ENCODE assay signal across 12 mouse cellular contexts in the genomic region with DNA sequence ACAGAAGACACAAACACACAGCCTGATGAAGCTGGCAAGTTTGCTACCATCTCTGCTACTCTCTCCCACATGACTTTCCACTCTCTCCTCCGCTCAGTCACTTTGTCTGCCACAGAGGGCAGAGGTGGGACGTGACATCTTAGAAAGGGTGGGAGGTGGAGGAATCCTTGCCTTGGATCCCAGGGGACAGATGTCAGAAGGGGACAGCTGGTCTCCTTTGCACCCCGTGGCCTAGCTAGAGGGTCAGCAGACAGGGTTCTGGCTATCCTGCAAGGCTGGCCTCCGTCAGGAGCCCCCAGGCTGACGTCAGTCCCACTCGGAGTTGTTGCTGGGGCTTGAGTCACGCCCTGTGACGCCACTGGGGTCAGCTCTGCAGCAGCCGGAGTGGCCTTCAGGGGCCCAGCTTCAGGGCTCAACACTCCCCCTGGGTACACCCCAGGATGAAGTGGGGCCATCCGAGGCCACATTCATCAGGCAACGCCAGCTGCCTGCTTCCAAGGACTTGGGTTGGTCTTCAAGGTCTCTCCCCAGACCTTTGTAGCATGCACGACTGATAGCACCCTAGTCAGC. TPM values are rescaled to one million over a fixed set of nuclear protein-coding genes. Genes with fewer than 3 reads are reported as not detected.
DNase-seq lines count a peak whose midpoint lies in the region; ATAC-seq and TF ChIP-seq lines count a peak whose summit lies in the region.
"Had no signal": no experiment of that assay in that cellular context is flagged by ENCODE, and none has a peak within 500 bp of the region (broad histone marks: within the 10 kb centered on the region; RNA-seq: fewer than 3 reads in every experiment).

No protein-coding gene starts in this region.

- 42% methylated on average over 12 of the region's 12 CpGs for WGBS in kidney, embryonic 16.5 days

- H3K4me1 ChIP-seq in kidney, embryonic 16.5 days (ENCODE audit: insufficient read depth, low read length), result peaks cover 6% of the 10 kb centered on the region; the same call in 1 of the 2 replicates

- H3K27me3 ChIP-seq in kidney, embryonic 16.5 days (ENCODE audit: insufficient read depth, low read length), result no peaks in the 10 kb centered on the region
- no peaks in the 10 kb centered on the region for H3K27me3 ChIP-seq in myocyte (ENCODE audit: control insufficient read depth, insufficient read depth, insufficient read length)

- no peak overlapping the region for H3K4me2 ChIP-seq in kidney, embryonic 16.5 days (replicated peaks; ENCODE audit: low read depth, low read length)
- peak overlapping the region; percentile 30 for H3K4me2 ChIP-seq in myocyte (ENCODE audit: low read depth)
- H3K4me2 ChIP-seq: liver, embryonic 11.5 days had no signal

- no peak overlapping the region for H3K4me3 ChIP-seq in gastrocnemius, adult 2 months
- H3K4me3 ChIP-seq in kidney, embryonic 16.5 days (ENCODE audit: low read length), result no peak overlapping the region
- H3K4me3 ChIP-seq in myocyte, result no peak overlapping the region

- no peak for ATAC-seq in kidney, embryonic 16.5 days (ENCODE audit: low FRiP score, low TSS enrichment)
- no peak for ATAC-seq in cerebellum, adult (ENCODE audit: insufficient number of reproducible peaks, low FRiP score, low TSS enrichment)

- H3K79me2 ChIP-seq in myocyte (ENCODE audit: control insufficient read depth, insufficient read depth), result peaks cover 3% of the 10 kb centered on the region

- peak; percentile 63 for DNase-seq in gastrocnemius, adult 2 months
- no peak for DNase-seq in gastrocnemius, postnatal 4 days (ENCODE audit: low spot score in 2 of 2)
- peak; percentile 62 for DNase-seq in kidney, postnatal 10 days
- peak; percentile 89 for DNase-seq in adrenal gland, postnatal 10 days
- no peak for DNase-seq in thymus, postnatal 25 days
- DNase-seq: cerebellum, adult 9-11 months; right cerebral cortex, postnatal 14 days had no signal

- H3K27ac ChIP-seq in gastrocnemius, adult 2 months, result peak overlapping the region; percentile 86
- no peak overlapping the region for H3K27ac ChIP-seq in kidney, embryonic 16.5 days (ENCODE audit: low read length)
- H3K27ac ChIP-seq: macrophage had no signal

- TF ChIP-seq CTCF in gastrocnemius, adult 2 months (IDR thresholded peaks at IDR 0.05), result no peak

- no peak for TF ChIP-seq POLR2A in myocyte (IDR thresholded peaks at IDR 0.05; ENCODE audit: insufficient read length, low read depth)

- intact Hi-C loops in gastrocnemius, adult 2 months (cut with DNase I), result no loop called here

- H3K36me3 ChIP-seq in kidney, embryonic 16.5 days (ENCODE audit: insufficient read depth, low read length), result no peaks in the 10 kb centered on the region
- no peaks in the 10 kb centered on the region for H3K36me3 ChIP-seq in myocyte (ENCODE audit: control insufficient read depth, insufficient read depth)

- H3K9ac ChIP-seq in kidney, embryonic 16.5 days (replicated peaks; ENCODE audit: low read length), result no peak overlapping the region

- H3ac ChIP-seq in myocyte (ENCODE audit: control insufficient read depth, insufficient read length), result no peak overlapping the region

- no peaks in the 10 kb centered on the region for H3K9me3 ChIP-seq in kidney, embryonic 16.5 days (ENCODE audit: low read length)

TF ChIP-seq in myocyte, 11 proteins besides CTCF, POLR2A, EP300 and RAD21:
- no peak for TF ChIP-seq SRF (IDR thresholded peaks at IDR 0.05; ENCODE audit: control insufficient read depth, insufficient read length, low read depth)
- no peak for TF ChIP-seq MAX (IDR thresholded peaks at IDR 0.05; ENCODE audit: low read depth)
- no peak for TF ChIP-seq USF1 (IDR thresholded peaks at IDR 0.05; ENCODE audit: low read depth)
- TF ChIP-seq REST (IDR thresholded peaks at IDR 0.05; ENCODE audit: insufficient read depth, insufficient read length), result no peak
- no peak for TF ChIP-seq TCF12 (IDR thresholded peaks at IDR 0.05; ENCODE audit: insufficient read depth, poor library complexity, severe bottlenecking)
- no peak for TF ChIP-seq TCF3 (IDR thresholded peaks at IDR 0.05; ENCODE audit: insufficient read length, low read depth)
- TF ChIP-seq MYOG (IDR thresholded peaks at IDR 0.05; ENCODE audit: control insufficient read depth in 1 of 3, insufficient read depth in 1 of 3, insufficient read length in 2 of 3, low read depth in 2 of 3), result peak in 1 of 3 experiments; percentile 65
- TF ChIP-seq MYOD1 (IDR thresholded peaks at IDR 0.05; ENCODE audit: control insufficient read depth in 1 of 3, insufficient read length in 2 of 3, low read depth in 2 of 3), result peak in 1 of 3 experiments; percentile 84
- TF ChIP-seq POLR2AphosphoS2 (IDR thresholded peaks at IDR 0.05; ENCODE audit: insufficient read length, low read depth), result no peak
- TF ChIP-seq E2F4 (IDR thresholded peaks at IDR 0.05; ENCODE audit: insufficient read depth), result no peak

RNA-seq across cellular contexts. Expression of a gene that starts 4.6 kb away (rescaled TPM):
- 10 to 100 TPM; 23.7 to 32.4 TPM for total RNA-seq in gastrocnemius, adult 2 months (2021)
- 10 to 100 TPM; 24.8 to 25.8 TPM for total RNA-seq in gastrocnemius, postnatal 4 days (2021)
- polyA plus RNA-seq in kidney, embryonic 16.5 days (2015; fragmentation: Nextera tagmentation; extraction: Ambion mirVana), result 78.2 and 87.0 TPM in 2 replicates
- total RNA-seq in adrenal gland, postnatal 10 days (2021), result 100 to 1,000 TPM in 1 of 2 experiments, 10 to 100 TPM in 1; 36.6 to 103 TPM
- 110 TPM for polyA plus RNA-seq in myocyte (2012; fragmentation: generic; extraction: Trizol)

RNA-seq across cellular contexts. Expression of a gene that starts 13.5 kb away (rescaled TPM):
- under 1 TPM; 0.20 to 0.36 TPM for total RNA-seq in gastrocnemius, adult 2 months (2021)
- total RNA-seq in gastrocnemius, postnatal 4 days (2021), result under 1 TPM in 1 of 2 experiments, not detected in 1; 0.59 TPM
- polyA plus RNA-seq in kidney, embryonic 16.5 days (2015; fragmentation: Nextera tagmentation; extraction: Ambion mirVana), result 23.2 and 23.9 TPM in 2 replicates
- total RNA-seq in adrenal gland, postnatal 10 days (2021), result 1 to 10 TPM; 1.0 to 2.4 TPM
- 0.16 TPM for polyA plus RNA-seq in myocyte (2012; fragmentation: generic; extraction: Trizol)
- polyA plus RNA-seq: macrophage had no signal

RNA-seq across cellular contexts. Expression of a gene that starts 25.4 kb away (rescaled TPM):
- 100 to 1,000 TPM; 143 to 146 TPM for total RNA-seq in gastrocnemius, adult 2 months (2021)
- 10 to 100 TPM; 25.3 to 26.0 TPM for total RNA-seq in gastrocnemius, postnatal 4 days (2021)
- 10.8 and 11.9 TPM in 2 replicates for polyA plus RNA-seq in kidney, embryonic 16.5 days (2015; fragmentation: Nextera tagmentation; extraction: Ambion mirVana)
- 100 to 1,000 TPM in 1 of 2 experiments, 10 to 100 TPM in 1; 95.8 to 589 TPM for total RNA-seq in adrenal gland, postnatal 10 days (2021)
- 15.3 TPM for polyA plus RNA-seq in myocyte (2012; fragmentation: generic; extraction: Trizol)

RNA-seq across cellular contexts. Expression of a gene that starts 55.5 kb away (rescaled TPM):
- 1 to 10 TPM; 5.8 to 5.9 TPM for total RNA-seq in gastrocnemius, adult 2 months (2021)
- 10 to 100 TPM; 14.1 to 14.7 TPM for total RNA-seq in gastrocnemius, postnatal 4 days (2021)
- 3.2 and 3.4 TPM in 2 replicates for polyA plus RNA-seq in kidney, embryonic 16.5 days (2015; fragmentation: Nextera tagmentation; extraction: Ambion mirVana)
- 10 to 100 TPM; 16.4 to 24.0 TPM for total RNA-seq in adrenal gland, postnatal 10 days (2021)
- polyA plus RNA-seq in myocyte (2012; fragmentation: generic; extraction: Trizol), result 11.0 TPM

Comparison
In these comparisons a context has a peak if more than half of its experiments do, and no peak if none do; other contexts are left out.
1. DNase-seq: peak in gastrocnemius, adult 2 months (single experiment), kidney, postnatal 10 days (single experiment) and adrenal gland, postnatal 10 days (single experiment); none in gastrocnemius, postnatal 4 days (0 of 2) and thymus, postnatal 25 days (single experiment).